Mouse (Mus musculus) small intestine, adult 2 months (tissue): ENCODE data around the gene Gm1043.

ENCODE experiments used
- CTCF ChIP-seq: fragments of 200-500 bp; IDR thresholded peaks from 2 replicates; pipeline ENCODE4 v1.5.1; 2012; ENCODE audit warnings: low read depth, mild to moderate bottlenecking, control low read depth, inconsistent platforms, low read length, moderate library complexity, mixed read lengths; ENCODE audit not compliant: insufficient replicate concordance, insufficient read length; ENCODE audit errors: extremely low read depth
- POLR2A ChIP-seq: fragments of 200-500 bp; IDR thresholded peaks from 2 replicates; pipeline ENCODE4 v1.6.1; 2012; ENCODE audit warnings: low read depth, mild to moderate bottlenecking, control low read depth, inconsistent platforms, low read length, moderate library complexity

GRCm38 (mm10) chr5:37105531-37106456, 20.6 kb downstream of the Gm1043 start:
- no peak for TF ChIP-seq CTCF
- no peak for TF ChIP-seq POLR2A
